Mouse (Mus musculus): Measurements from ENCODE around the gene Igf1.

- TF ChIP-seq CTCF (IDR thresholded peaks at IDR 0.05; ENCODE audit: low read depth): no peak
- TF ChIP-seq EP300 (IDR thresholded peaks at IDR 0.05; ENCODE audit: low read depth): no peak
Measured at GRCm38 (mm10) chr10:87904324-87904723, 46.3 kb downstream of the Igf1 start.

Measured in heart, postnatal 0 days (tissue).